ENCODE assay signal across 22 mouse cellular contexts in the genomic region with DNA sequence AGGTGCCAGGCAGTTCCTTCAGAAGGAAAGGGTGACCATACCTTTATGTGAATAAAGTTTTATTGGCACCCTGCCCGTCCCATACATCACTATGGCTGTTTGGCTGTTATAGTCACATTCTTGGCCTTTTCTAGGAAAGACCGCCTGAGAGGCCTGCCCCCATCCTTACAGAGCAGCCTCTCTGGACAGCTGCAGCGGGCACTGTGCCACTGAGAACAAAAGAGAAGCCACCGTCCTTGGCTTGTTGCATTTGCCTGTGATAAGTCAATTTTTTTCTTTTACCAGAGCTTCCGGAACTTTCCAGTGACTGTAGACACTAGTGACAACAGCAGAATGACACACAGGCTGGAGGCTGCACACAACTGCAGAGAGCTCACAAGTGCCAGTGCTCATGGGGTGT. TPM values are rescaled to one million over a fixed set of nuclear protein-coding genes. Genes with fewer than 3 reads are reported as not detected.
DNase-seq lines count a peak whose midpoint lies in the region; ATAC-seq lines count a peak whose summit lies in the region.
"Had no signal": no experiment of that assay in that cellular context is flagged by ENCODE, and none has a peak within 500 bp of the region (broad histone marks: within the 10 kb centered on the region; RNA-seq: fewer than 3 reads in every experiment).

No protein-coding gene starts in this region.

- H3K9ac ChIP-seq in hindbrain, embryonic 14.5 days = no peak overlapping the region
- H3K9ac ChIP-seq in hindbrain, embryonic 11.5 days (ENCODE audit: low read depth, low read length) = no peak overlapping the region
- H3K9ac ChIP-seq: embryonic facial prominence, embryonic 12.5 days; forebrain, postnatal 0 days; neural tube, embryonic 12.5 days had no signal

- peaks cover 10% of the 10 kb centered on the region; the same call in 1 of the 2 replicates for H3K4me1 ChIP-seq in hindbrain, embryonic 14.5 days (replicated peaks; ENCODE audit: control insufficient read depth, insufficient read depth, low read length)
- H3K4me1 ChIP-seq in hindbrain, embryonic 11.5 days (replicated peaks; ENCODE audit: control insufficient read depth, insufficient read depth, low read length) = 0 out of 2 replicates have a peak, but pooled peaks cover 1% of the 10 kb centered on the region

- no peaks in the 10 kb centered on the region for H3K36me3 ChIP-seq in hindbrain, embryonic 14.5 days (replicated peaks; ENCODE audit: control insufficient read depth, insufficient read depth)
- no peaks in the 10 kb centered on the region for H3K36me3 ChIP-seq in hindbrain, embryonic 11.5 days (ENCODE audit: control insufficient read depth, insufficient read depth, low read length)
- H3K36me3 ChIP-seq: limb, embryonic 10.5 days had no signal

- peak; percentile 56 for DNase-seq in hindbrain, embryonic 14.5 days (ENCODE audit: low spot score)
- DNase-seq in hindbrain, embryonic 11.5 days (ENCODE audit: low spot score) = no peak
- peak; percentile 62 for DNase-seq in ovary, adult 18-20 months (ENCODE audit: low spot score)
- DNase-seq in ovary, postnatal 10 days (ENCODE audit: low spot score) = no peak
- peak; percentile 27 for DNase-seq in brain, adult 2 months (ENCODE audit: low read depth, low spot score)
- DNase-seq in cerebellum, adult 9-10 months = no peak
- DNase-seq: cerebellum, adult 2 months; forebrain, postnatal 0 days; heart, adult 18-20 months; heart, postnatal 36 days; lung, adult 2 months; right cerebral cortex, adult 18-20 months; spleen, adult 18-20 months had no signal

- no peak overlapping the region for H3K4me3 ChIP-seq in hindbrain, embryonic 14.5 days (replicated peaks; ENCODE audit: low read length)
- H3K4me3 ChIP-seq in hindbrain, embryonic 11.5 days (ENCODE audit: low read depth, low read length) = no peak overlapping the region
- H3K4me3 ChIP-seq: embryonic facial prominence, embryonic 12.5 days; gastrocnemius, adult 2 months; limb, embryonic 10.5 days; neural tube, embryonic 12.5 days had no signal

- H3K27me3 ChIP-seq in hindbrain, embryonic 14.5 days (ENCODE audit: control insufficient read depth, insufficient read depth, low read length) = no peaks in the 10 kb centered on the region
- H3K27me3 ChIP-seq in hindbrain, embryonic 11.5 days (ENCODE audit: control insufficient read depth, insufficient read depth, low read length) = no peaks in the 10 kb centered on the region
- H3K27me3 ChIP-seq: neural tube, embryonic 12.5 days had no signal

- H3K9me3 ChIP-seq in hindbrain, embryonic 14.5 days (ENCODE audit: control insufficient read depth, low read length) = no peaks in the 10 kb centered on the region
- H3K9me3 ChIP-seq in hindbrain, embryonic 11.5 days (ENCODE audit: control insufficient read depth, low read length) = no peaks in the 10 kb centered on the region
- H3K9me3 ChIP-seq: embryonic facial prominence, embryonic 12.5 days; limb, embryonic 10.5 days; neural tube, embryonic 12.5 days had no signal

- ATAC-seq in hindbrain, embryonic 14.5 days (ENCODE audit: low FRiP score) = peak; percentile 38; the same call in 1 of the 2 replicates
- ATAC-seq in hindbrain, embryonic 11.5 days (ENCODE audit: low FRiP score) = no peak
- ATAC-seq in granulocyte monocyte progenitor cell, adult 5-6 weeks (replicated peaks; ENCODE audit: poor library complexity, severe bottlenecking) = no peak
- ATAC-seq: forebrain, postnatal 0 days; intestine, embryonic 16.5 days had no signal

- H3K27ac ChIP-seq in hindbrain, embryonic 14.5 days = peak overlapping the region; percentile 57; the same call in 1 of the 2 replicates
- H3K27ac ChIP-seq in hindbrain, embryonic 11.5 days (ENCODE audit: low read depth, low read length) = no peak overlapping the region
- H3K27ac ChIP-seq: embryonic facial prominence, embryonic 12.5 days; gastrocnemius, adult 2 months; kidney, postnatal 0 days; limb, embryonic 10.5 days; macrophage; neural tube, embryonic 12.5 days had no signal

- no peak overlapping the region for H3K4me2 ChIP-seq in hindbrain, embryonic 14.5 days (replicated peaks)
- H3K4me2 ChIP-seq in hindbrain, embryonic 11.5 days (replicated peaks; ENCODE audit: low read depth, low read length) = no peak overlapping the region
- H3K4me2 ChIP-seq: embryonic facial prominence, embryonic 12.5 days; liver, embryonic 11.5 days; neural tube, embryonic 12.5 days had no signal

- WGBS in hindbrain, embryonic 14.5 days = 63% methylated on average over 5 of the region's 5 CpGs
- 83% methylated on average over 5 of the region's 5 CpGs for WGBS in hindbrain, embryonic 11.5 days

RNA-seq across cellular contexts. Expression of gene Rfx2, which starts 25.9 kb away (rescaled TPM):
- polyA plus RNA-seq in hindbrain, embryonic 14.5 days (2014; fragmentation: Nextera tagmentation; extraction: Ambion mirVana) = 3.3 and 4.3 TPM in 2 replicates
- 6.4 and 6.7 TPM in 2 replicates for polyA plus RNA-seq in hindbrain, embryonic 11.5 days (2014; fragmentation: Nextera tagmentation; extraction: Ambion mirVana)
- 4.4 and 6.4 TPM in 2 replicates for total RNA-seq in granulocyte monocyte progenitor cell, adult 5-6 weeks (2014; fragmentation: Nextera tagmentation)
- total RNA-seq in granulocyte monocyte progenitor cell, adult 5-6 weeks (2017) = 1.6 and 2.8 TPM in 2 replicates

RNA-seq across cellular contexts. Expression of gene Prr22, which starts 34.9 kb away (rescaled TPM):
- 0.76 and 0.78 TPM in 2 replicates for polyA plus RNA-seq in hindbrain, embryonic 14.5 days (2014; fragmentation: Nextera tagmentation; extraction: Ambion mirVana)
- 0.49 and 0.71 TPM in 2 replicates for polyA plus RNA-seq in hindbrain, embryonic 11.5 days (2014; fragmentation: Nextera tagmentation; extraction: Ambion mirVana)
- 0.17 and 2.6 TPM in 2 replicates for total RNA-seq in granulocyte monocyte progenitor cell, adult 5-6 weeks (2014; fragmentation: Nextera tagmentation)
- total RNA-seq in granulocyte monocyte progenitor cell, adult 5-6 weeks (2017) = 1.6 and 1.7 TPM in 2 replicates
- polyA plus RNA-seq: macrophage had no signal

RNA-seq across cellular contexts. Expression of gene Dus3l, which starts 40.4 kb away (rescaled TPM):
- polyA plus RNA-seq in hindbrain, embryonic 14.5 days (2014; fragmentation: Nextera tagmentation; extraction: Ambion mirVana) = 76.9 and 81.9 TPM in 2 replicates
- 30.3 and 35.4 TPM in 2 replicates for polyA plus RNA-seq in hindbrain, embryonic 11.5 days (2014; fragmentation: Nextera tagmentation; extraction: Ambion mirVana)
- 20.5 and 22.8 TPM in 2 replicates for total RNA-seq in granulocyte monocyte progenitor cell, adult 5-6 weeks (2014; fragmentation: Nextera tagmentation)
- total RNA-seq in granulocyte monocyte progenitor cell, adult 5-6 weeks (2017) = 18.2 and 21.8 TPM in 2 replicates

RNA-seq across cellular contexts. Expression of gene Nrtn, which starts 47.6 kb away (rescaled TPM):
- 2.8 and 3.8 TPM in 2 replicates for polyA plus RNA-seq in hindbrain, embryonic 14.5 days (2014; fragmentation: Nextera tagmentation; extraction: Ambion mirVana)
- polyA plus RNA-seq in hindbrain, embryonic 11.5 days (2014; fragmentation: Nextera tagmentation; extraction: Ambion mirVana) = 4.4 and 4.6 TPM in 2 replicates
- not detected in 2 replicates for total RNA-seq in granulocyte monocyte progenitor cell, adult 5-6 weeks (2014; fragmentation: Nextera tagmentation)
- total RNA-seq in granulocyte monocyte progenitor cell, adult 5-6 weeks (2017) = not detected in 2 replicates
- polyA plus RNA-seq: macrophage had no signal

Comparison
In these comparisons a context has a peak if more than half of its experiments do, and no peak if none do; other contexts are left out.
1. DNase-seq: peak in hindbrain, embryonic 14.5 days (single experiment), ovary, adult 18-20 months (single experiment) and brain, adult 2 months (single experiment); none in hindbrain, embryonic 11.5 days (single experiment), ovary, postnatal 10 days (single experiment) and cerebellum, adult 9-10 months (single experiment).